Mouse (Mus musculus): ENCODE measurements around the gene Dach2. TPM values are rescaled to one million over a fixed set of nuclear protein-coding genes. Genes with fewer than 3 reads are reported as not detected.
"Not testable (repeated sequence)": the region's sequence is repeated elsewhere in the genome, so short reads cannot be mapped to it uniquely, and the experiment has no call there.

Dach2 gene
- polyA plus RNA-seq (2016; fragmentation: Nextera tagmentation; extraction: Ambion mirVana) = 0.80 and 2.7 TPM in 2 replicates

DNA sequence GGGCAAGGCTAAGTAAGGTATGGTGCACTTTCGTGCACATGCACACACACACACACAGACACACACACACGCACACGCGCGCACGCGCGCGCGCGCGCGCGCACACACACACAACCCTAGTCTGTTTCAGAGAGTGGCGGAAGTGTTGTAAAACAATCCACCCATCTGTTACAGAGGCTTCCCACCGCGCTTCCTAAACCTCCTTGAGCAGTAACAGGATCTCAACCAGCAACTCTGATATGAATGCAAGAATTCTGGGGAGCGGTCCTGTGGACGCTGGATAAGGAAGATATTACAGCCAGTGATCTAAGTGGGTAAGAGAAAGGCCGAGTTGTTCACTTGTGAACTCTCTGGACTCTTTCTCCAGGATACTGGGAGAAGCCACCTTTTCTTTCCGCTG, at the start of gene Dach2:
TSS of gene Dach2 (plus strand) at position 107 of the 400 bp plus-strand sequence.
- Histone ChIP-seq H3K36me3 (no peaks in the 10 kb centered on the region), H3K9me3 (no peaks in the 10 kb centered on the region), H3K4me3 (peak within 1 kb of the TSS; percentile 61), H3K27me3 (ENCODE audit: insufficient read depth, poor library complexity, severe bottlenecking) (no peaks in the 10 kb centered on the region), H3K27ac (0 out of 2 replicates have a peak within 1 kb of the TSS, but pooled peaks have one; percentile 10), H3K4me1 (no peaks in the 10 kb centered on the region)
- 35% methylated on average over 21 of the region's 21 CpGs for WGBS
- no peak for DNase-seq (ENCODE audit: low spot score)

DNA sequence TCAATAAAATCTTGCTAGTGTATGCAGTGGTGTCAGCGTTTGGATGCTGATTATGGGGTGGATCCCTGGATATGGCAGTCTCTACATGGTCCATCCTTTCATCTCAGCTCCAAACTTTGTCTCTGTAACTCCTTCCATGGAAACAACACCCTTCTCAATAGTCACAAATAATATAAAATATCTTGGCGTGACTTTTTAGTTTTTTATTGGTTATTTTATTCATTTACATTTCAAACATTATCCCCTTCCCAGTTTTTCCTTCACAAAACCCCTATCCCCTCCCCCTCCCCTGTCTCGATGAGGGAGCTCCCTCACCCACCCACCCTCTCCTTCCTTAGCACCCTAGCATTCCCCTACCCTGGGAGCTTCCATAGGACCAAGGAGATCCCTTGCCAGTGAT, 44.9 kb upstream of the Dach2 start:
- not testable (repeated sequence) for H3K27me3 ChIP-seq (ENCODE audit: insufficient read depth, poor library complexity, severe bottlenecking); H3K27ac ChIP-seq; DNase-seq (ENCODE audit: low spot score); H3K4me1 ChIP-seq; H3K36me3 ChIP-seq; H3K4me3 ChIP-seq; H3K9me3 ChIP-seq
- 62% methylated on average over 3 of the region's 3 CpGs for WGBS

DNA sequence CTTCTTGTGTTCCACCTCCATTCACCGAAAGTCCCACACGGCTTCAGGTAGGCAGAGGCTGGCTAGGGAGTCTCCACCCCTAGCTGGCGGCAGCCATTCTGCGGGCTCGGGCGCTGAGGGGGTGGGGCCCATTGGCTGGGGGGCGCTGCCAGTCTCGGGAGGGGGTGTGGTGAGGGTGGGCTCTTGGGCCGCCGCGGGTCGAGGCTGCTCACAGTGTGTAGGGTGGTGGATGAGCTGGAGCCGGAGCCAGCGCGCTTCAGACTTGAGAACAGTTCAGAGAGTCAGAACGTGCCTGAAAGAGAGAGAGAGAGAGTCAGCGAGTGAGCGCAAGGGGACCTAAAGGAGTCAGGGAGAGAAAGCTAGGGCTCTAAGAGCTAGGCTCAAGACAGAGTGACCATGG, 721 bp downstream of the Dach2 start:
- peak; percentile 92 for DNase-seq (ENCODE audit: low spot score)
- no peaks in the 10 kb centered on the region for H3K9me3 ChIP-seq
- 17% methylated on average over 18 of the region's 18 CpGs for WGBS
- 0 out of 2 replicates have a peak overlapping the region, but pooled peaks have one; percentile 10 for H3K27ac ChIP-seq
- H3K4me1 ChIP-seq = no peaks in the 10 kb centered on the region
- H3K27me3 ChIP-seq (ENCODE audit: insufficient read depth, poor library complexity, severe bottlenecking) = no peaks in the 10 kb centered on the region
- H3K4me3 ChIP-seq = peak overlapping the region; percentile 61
- H3K36me3 ChIP-seq = no peaks in the 10 kb centered on the region

DNA sequence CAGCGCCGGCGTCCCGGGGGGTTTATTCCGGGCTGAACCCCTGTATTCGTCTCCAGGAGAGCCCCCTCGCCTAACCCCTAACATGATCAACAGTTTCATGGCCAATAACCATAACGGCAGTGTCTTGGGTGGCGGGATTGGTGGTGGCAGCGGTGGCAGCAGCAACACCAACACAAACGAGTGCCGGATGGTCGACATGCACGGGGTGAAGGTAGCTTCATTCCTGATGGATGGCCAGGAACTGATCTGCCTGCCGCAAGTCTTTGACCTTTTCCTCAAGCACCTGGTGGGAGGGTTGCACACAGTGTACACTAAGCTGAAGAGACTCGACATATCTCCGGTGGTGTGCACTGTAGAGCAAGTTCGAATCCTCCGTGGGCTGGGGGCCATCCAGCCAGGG, 1.2 kb downstream of the Dach2 start:
- Histone ChIP-seq H3K4me3 (peak overlapping the region; percentile 61), H3K36me3 (no peaks in the 10 kb centered on the region), H3K9me3 (no peaks in the 10 kb centered on the region), H3K4me1 (no peaks in the 10 kb centered on the region), H3K27me3 (ENCODE audit: insufficient read depth, poor library complexity, severe bottlenecking) (no peaks in the 10 kb centered on the region), H3K27ac (0 out of 2 replicates have a peak overlapping the region, but pooled peaks have one; percentile 10)
- WGBS = 20% methylated on average over 19 of the region's 19 CpGs
- peak; percentile 71 for DNase-seq (ENCODE audit: low spot score)

DNA sequence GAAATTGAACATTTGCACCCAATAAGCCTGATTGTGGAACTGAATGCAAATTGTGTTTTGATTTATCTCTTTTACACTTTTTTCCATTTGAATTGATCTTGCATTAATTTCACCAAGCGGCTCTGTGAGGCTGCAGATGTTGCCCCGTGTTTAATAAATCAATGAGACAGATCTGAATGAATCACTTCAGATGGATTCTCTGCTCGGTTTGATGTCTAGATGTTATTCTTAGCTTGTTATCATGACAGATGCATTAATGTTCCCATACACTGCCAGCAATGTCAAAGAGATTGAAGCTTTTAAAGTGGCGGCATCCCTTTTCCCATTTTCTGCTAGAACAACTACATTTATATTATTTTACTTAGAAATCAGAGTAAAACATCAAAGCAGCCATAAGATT, 7.0 kb downstream of the Dach2 start:
- no peak overlapping the region for H3K4me3 ChIP-seq
- H3K4me1 ChIP-seq = no peaks in the 10 kb centered on the region
- H3K36me3 ChIP-seq = no peaks in the 10 kb centered on the region
- DNase-seq (ENCODE audit: low spot score) = no peak
- H3K9me3 ChIP-seq = no peaks in the 10 kb centered on the region
- 57% methylated on average over 4 of the region's 4 CpGs for WGBS
- H3K27ac ChIP-seq = no peak overlapping the region
- no peaks in the 10 kb centered on the region for H3K27me3 ChIP-seq (ENCODE audit: insufficient read depth, poor library complexity, severe bottlenecking)

DNA sequence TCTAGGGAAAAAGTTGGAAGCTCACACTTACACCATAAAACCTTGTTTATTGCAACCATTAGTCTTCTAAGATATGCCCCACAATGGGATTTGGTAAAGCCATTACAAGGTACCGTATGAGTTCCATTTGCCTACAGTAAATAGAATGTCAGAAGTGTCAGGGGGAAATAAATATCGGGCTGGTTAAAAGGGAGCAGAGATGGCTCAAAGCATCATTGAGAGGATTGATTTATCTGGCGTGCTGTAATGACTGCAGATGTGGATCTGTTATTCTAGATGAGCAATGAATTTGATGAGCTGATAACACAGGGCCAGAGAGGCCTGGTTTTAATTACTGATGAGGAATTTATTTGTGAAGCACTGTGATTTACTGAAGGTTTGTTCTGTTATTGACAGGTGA, 40.8 kb downstream of the Dach2 start:
- Histone ChIP-seq H3K36me3 (no peaks in the 10 kb centered on the region), H3K27ac (no peak overlapping the region), H3K27me3 (ENCODE audit: insufficient read depth, poor library complexity, severe bottlenecking) (no peaks in the 10 kb centered on the region), H3K4me1 (no peaks in the 10 kb centered on the region), H3K4me3 (no peak overlapping the region), H3K9me3 (no peaks in the 10 kb centered on the region)
- no peak for DNase-seq (ENCODE audit: low spot score)
- WGBS = 71% methylated on average over 3 of the region's 3 CpGs

DNA sequence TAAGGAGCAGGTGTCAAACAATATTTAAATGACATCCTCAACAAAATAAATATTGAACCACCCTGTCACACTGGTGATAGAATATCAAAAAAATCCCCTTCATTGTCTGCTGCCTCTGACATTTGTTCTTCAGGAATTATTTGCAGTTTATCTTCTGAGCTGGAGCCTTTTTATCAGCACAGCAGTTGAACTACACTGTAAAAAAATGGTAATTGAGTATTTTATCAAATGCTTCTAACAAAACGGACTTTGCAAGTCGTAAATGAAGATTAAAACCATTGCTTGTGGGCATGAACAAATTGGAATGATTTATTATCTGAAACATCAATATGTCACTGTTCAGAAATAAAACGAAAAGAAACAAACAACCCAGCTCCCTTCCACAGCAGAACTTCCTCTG, 97.1 kb downstream of the Dach2 start:
- no peak for DNase-seq (ENCODE audit: low spot score)
- H3K4me1 ChIP-seq = no peaks in the 10 kb centered on the region
- no peaks in the 10 kb centered on the region for H3K9me3 ChIP-seq
- H3K4me3 ChIP-seq = no peak overlapping the region
- WGBS = 73% methylated on average over 3 of the region's 3 CpGs
- no peaks in the 10 kb centered on the region for H3K36me3 ChIP-seq
- H3K27me3 ChIP-seq (ENCODE audit: insufficient read depth, poor library complexity, severe bottlenecking) = no peaks in the 10 kb centered on the region
- no peak overlapping the region for H3K27ac ChIP-seq

DNA sequence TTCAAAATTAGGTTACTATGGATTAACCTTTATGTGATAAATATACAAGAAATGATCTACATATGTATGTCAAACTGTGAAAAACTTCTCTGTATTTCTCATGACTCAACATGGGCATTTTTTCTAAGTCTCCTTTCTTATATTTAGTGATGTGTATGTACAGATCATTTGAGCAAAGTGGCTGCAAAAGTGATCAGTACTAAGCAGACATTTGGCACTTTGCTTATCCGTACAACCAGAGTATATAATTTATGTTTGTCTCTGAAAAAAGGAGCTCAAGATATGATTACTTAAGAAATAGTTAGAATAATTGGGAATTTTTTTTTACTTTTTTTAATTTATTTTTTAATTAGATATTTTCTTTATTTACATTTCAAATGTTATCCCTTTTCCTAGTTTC, 111.4 kb downstream of the Dach2 start:
- Histone ChIP-seq H3K9me3 (no peaks in the 10 kb centered on the region), H3K4me3 (no peak overlapping the region), H3K27ac (no peak overlapping the region), H3K27me3 (ENCODE audit: insufficient read depth, poor library complexity, severe bottlenecking) (no peaks in the 10 kb centered on the region), H3K36me3 (no peaks in the 10 kb centered on the region), H3K4me1 (no peaks in the 10 kb centered on the region)
- 63% methylated on average over 1 of the region's 1 CpGs for WGBS
- DNase-seq (ENCODE audit: low spot score) = no peak

DNA sequence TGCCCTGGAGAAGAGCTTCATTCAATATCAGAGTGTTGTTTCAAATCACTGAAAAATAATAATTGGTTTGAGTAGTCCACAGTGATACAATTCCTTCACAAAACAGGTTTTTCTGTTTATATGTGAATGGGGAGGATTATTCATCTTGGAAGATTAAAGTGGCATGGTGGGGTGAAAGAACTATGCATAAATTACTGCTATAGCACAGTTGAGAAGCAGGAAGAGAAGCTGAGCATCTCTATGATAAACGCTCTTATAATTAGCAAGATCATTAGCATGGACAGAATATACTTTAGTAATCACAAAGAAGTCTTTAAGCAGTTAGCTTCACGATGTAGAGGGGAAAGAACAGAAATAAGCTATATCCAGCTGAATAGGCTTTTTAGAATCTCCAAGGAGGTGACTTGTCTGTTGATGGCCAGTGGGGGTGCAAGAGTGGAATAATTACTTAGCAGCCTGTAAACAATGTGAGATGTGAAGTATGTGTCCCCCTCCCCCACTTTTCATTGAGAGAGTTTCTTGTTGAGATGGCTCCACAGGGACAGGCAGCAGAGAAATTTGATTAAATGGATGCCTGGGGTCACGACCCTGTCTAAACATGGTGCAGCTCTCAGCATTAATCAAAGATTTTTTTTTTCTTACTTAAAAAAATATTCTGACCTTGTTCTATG, 124.3 kb downstream of the Dach2 start:
- H3K4me3 ChIP-seq = no peak overlapping the region
- H3K27me3 ChIP-seq (ENCODE audit: insufficient read depth, poor library complexity, severe bottlenecking) = no peaks in the 10 kb centered on the region
- 54% methylated on average over 3 of the region's 3 CpGs for WGBS
- H3K4me1 ChIP-seq = no peaks in the 10 kb centered on the region
- H3K36me3 ChIP-seq = no peaks in the 10 kb centered on the region
- no peak overlapping the region for H3K27ac ChIP-seq
- no peak for DNase-seq (ENCODE audit: low spot score)
- H3K9me3 ChIP-seq = no peaks in the 10 kb centered on the region

DNA sequence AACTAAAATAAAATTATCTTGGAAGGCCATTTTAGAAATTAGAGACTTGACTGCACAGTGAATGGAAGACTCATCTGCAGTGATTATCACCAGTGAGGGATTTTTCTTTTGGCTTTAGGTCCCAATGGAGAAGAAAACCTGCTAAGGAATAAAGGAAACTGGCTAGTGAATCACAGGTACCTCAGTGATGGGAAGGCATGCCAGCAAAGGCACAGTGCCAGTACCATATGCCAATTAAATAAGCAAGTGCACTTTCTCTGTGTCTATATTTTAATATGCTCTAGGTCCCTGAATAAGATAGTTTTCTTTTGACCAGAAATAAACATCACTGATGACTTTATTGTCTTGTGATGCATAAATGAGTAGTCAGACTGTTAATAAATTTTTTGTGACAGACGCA, 184.8 kb downstream of the Dach2 start:
- H3K27ac ChIP-seq = no peak overlapping the region

DNA sequence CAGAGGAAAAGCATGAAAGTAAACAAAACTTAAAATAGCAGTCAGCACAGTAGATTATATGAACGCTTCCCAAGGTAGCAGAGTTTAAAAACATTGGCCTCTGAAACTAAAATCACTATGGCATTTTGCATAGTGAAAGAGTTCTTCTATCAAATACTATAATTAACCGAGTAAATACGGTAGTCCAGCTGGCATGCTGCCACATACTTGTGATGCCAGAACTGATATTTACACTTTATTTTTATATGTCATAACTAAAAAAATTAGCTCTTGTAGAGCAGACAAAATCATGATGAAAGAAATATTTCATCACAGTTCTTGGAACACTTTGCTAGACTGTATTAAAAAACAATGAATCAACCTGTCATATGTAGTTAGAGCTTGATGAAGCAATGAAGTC, 247.8 kb downstream of the Dach2 start:
- Histone ChIP-seq H3K27me3 (ENCODE audit: insufficient read depth, poor library complexity, severe bottlenecking) (no peaks in the 10 kb centered on the region), H3K27ac (no peak overlapping the region), H3K36me3 (no peaks in the 10 kb centered on the region), H3K4me1 (no peaks in the 10 kb centered on the region), H3K4me3 (no peak overlapping the region), H3K9me3 (no peaks in the 10 kb centered on the region)
- WGBS = 82% methylated on average over 3 of the region's 3 CpGs
- no peak for DNase-seq (ENCODE audit: low spot score)

More for the DNA sequence above, 184.8 kb downstream of the Dach2 start:
- no peak for DNase-seq (ENCODE audit: low spot score)
- H3K4me1 ChIP-seq = no peaks in the 10 kb centered on the region
- no peak overlapping the region for H3K4me3 ChIP-seq
- WGBS = 86% methylated on average over 1 of the region's 1 CpGs
- H3K9me3 ChIP-seq = no peaks in the 10 kb centered on the region
- H3K27me3 ChIP-seq (ENCODE audit: insufficient read depth, poor library complexity, severe bottlenecking) = no peaks in the 10 kb centered on the region
- H3K36me3 ChIP-seq = no peaks in the 10 kb centered on the region

DNA sequence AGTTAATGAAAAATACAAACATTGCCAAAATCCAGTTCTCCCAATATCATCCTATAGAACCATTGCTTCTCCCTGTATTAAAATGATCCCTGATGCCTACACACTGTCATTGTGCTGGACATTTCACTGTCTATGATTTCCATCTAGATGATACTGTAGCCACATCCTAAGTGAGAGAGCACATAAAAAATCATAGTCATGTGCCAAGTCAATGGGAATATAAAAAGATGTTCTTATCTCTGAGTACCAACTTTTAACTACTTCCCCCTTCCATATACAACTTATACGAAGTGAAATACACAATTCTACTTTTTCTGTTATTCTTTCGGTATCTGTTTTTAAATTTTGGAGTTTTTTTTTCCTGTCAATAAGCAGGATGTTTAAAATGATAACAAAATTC, 266.6 kb downstream of the Dach2 start:
- Histone ChIP-seq H3K27me3 (ENCODE audit: insufficient read depth, poor library complexity, severe bottlenecking) (no peaks in the 10 kb centered on the region), H3K4me1 (no peaks in the 10 kb centered on the region), H3K36me3 (no peaks in the 10 kb centered on the region), H3K27ac (no peak overlapping the region), H3K9me3 (no peaks in the 10 kb centered on the region), H3K4me3 (no peak overlapping the region)
- 78% methylated on average over 2 of the region's 2 CpGs for WGBS
- DNase-seq (ENCODE audit: low spot score) = no peak

DNA sequence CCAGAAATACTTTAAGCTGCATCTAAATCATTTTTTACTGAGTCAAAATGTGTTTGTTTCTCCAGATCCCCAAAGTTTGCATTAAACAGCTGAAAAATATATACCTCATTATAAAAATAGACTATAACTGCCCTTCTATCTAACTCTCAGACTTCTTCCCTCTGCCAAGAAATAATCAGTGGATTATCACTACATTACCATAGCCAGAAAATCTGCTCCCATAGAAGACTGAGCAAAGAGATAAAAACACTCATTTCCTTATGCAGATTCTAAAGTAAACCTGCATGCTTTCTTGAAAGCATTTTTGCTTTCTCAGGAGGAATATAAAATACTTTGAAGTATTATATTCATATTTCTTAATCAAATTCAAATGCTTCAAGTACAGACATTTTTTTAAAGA, 368.8 kb downstream of the Dach2 start:
- Histone ChIP-seq H3K27me3 (ENCODE audit: insufficient read depth, poor library complexity, severe bottlenecking) (no peaks in the 10 kb centered on the region), H3K36me3 (no peaks in the 10 kb centered on the region), H3K4me3 (no peak overlapping the region), H3K9me3 (no peaks in the 10 kb centered on the region), H3K27ac (no peak overlapping the region), H3K4me1 (no peaks in the 10 kb centered on the region)
- no peak for DNase-seq (ENCODE audit: low spot score)

DNA sequence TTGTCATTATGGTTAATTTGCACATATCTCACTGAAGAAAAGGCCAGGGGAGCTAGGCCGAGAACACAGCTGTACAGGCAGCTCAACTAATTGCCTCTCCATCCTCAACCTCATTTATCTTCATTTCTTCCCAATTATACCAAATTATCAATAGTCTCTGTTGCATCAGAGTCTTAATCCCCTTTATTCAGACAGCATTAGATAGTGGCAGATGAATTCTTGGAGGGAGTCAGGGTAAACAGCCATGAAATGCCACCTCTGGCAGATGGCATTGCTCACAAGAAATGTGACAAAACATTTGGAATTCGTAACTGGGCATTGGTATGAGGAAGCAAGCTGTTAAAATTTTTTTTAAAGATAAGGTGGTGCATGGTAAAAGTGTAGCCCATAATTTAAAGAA, 389.9 kb downstream of the Dach2 start:
- 76% methylated on average over 2 of the region's 2 CpGs for WGBS
- no peaks in the 10 kb centered on the region for H3K4me1 ChIP-seq
- no peak overlapping the region for H3K27ac ChIP-seq
- no peaks in the 10 kb centered on the region for H3K9me3 ChIP-seq
- H3K4me3 ChIP-seq = no peak overlapping the region
- H3K27me3 ChIP-seq (ENCODE audit: insufficient read depth, poor library complexity, severe bottlenecking) = no peaks in the 10 kb centered on the region
- DNase-seq (ENCODE audit: low spot score) = no peak
- H3K36me3 ChIP-seq = no peaks in the 10 kb centered on the region

Data from heart, embryonic 10.5 days (tissue).